Mouse (Mus musculus) limb, embryonic 14.5 days (tissue): ENCODE results near the gene Fbxw21. TPM values are rescaled to one million over a fixed set of nuclear protein-coding genes. Genes with fewer than 3 reads are reported as not detected.

ENCODE experiments used
- ATAC-seq: fragments of 200-750 bp; cut with Nextera tagmentation; 2 replicates; pipeline ENCODE4 v1.8.0; 2017; ENCODE audit warnings: low read depth, moderate number of reproducible peaks, moderate TSS enrichment; ENCODE audit not compliant: low FRiP score
- DNase-seq: peaks from one replicate; pipeline ENCODE4 v3.0.0-alpha.2; 2015; ENCODE audit warnings: low spot score
- H3K27ac ChIP-seq: fragments of 300-500 bp; sonication (generic); replicated peaks from 2 replicates; pipeline ENCODE4 v1.5.1; 2014; ENCODE audit warnings: low read depth, mild to moderate bottlenecking, low read length, moderate library complexity, mixed read lengths
- H3K27me3 ChIP-seq: fragments of 300-500 bp; sonication (generic); 2 replicates; pipeline ENCODE4 v1.6.1; 2014; ENCODE audit warnings: low read length, mixed read lengths; ENCODE audit not compliant: control insufficient read depth, insufficient read depth
- H3K36me3 ChIP-seq: fragments of 300-500 bp; sonication (generic); 2 replicates; pipeline ENCODE4 v1.6.1; 2014; ENCODE audit warnings: mild to moderate bottlenecking, low read length, moderate library complexity, mixed read lengths; ENCODE audit not compliant: control insufficient read depth, insufficient read depth
- H3K4me1 ChIP-seq: fragments of 300-500 bp; sonication (generic); 2 replicates; pipeline ENCODE4 v1.6.1; 2014; ENCODE audit warnings: antibody characterized with exemption, low read length, mixed read lengths; ENCODE audit not compliant: control insufficient read depth, insufficient read depth
- H3K4me2 ChIP-seq: fragments of 300-500 bp; sonication (generic); replicated peaks from 2 replicates; pipeline ENCODE4 v1.6.1; 2014; ENCODE audit warnings: low read depth, mild to moderate bottlenecking, low read length, moderate library complexity; ENCODE audit not compliant: severe bottlenecking
- H3K4me3 ChIP-seq: fragments of 300-500 bp; sonication (generic); replicated peaks from 2 replicates; pipeline ENCODE4 v1.5.1; 2014; ENCODE audit warnings: low read length
- H3K9ac ChIP-seq: fragments of 300-500 bp; sonication (generic); 2 replicates; pipeline ENCODE4 v1.6.1; 2014; ENCODE audit warnings: mild to moderate bottlenecking, low read depth, low read length, moderate library complexity; ENCODE audit not compliant: severe bottlenecking
- H3K9me3 ChIP-seq: fragments of 300-500 bp; sonication (generic); 2 replicates; pipeline ENCODE4 v1.6.1; 2016; ENCODE audit warnings: low read length; ENCODE audit not compliant: control insufficient read depth
- POLR2A ChIP-seq: fragments of 200-500 bp; IDR thresholded peaks from 2 replicates; pipeline ENCODE4 v1.8.0; 2012; ENCODE audit warnings: inconsistent platforms, mild to moderate bottlenecking, moderate library complexity, borderline replicate concordance; ENCODE audit not compliant: insufficient read depth, insufficient read length; ENCODE audit errors: extremely low read depth
- WGBS: fragments of 180-500 bp; shearing (Covaris S2); extraction: QIAGEN DNeasy Blood & Tissue Kit; methylation state at CpG from one replicate; pipeline ENCODE4 v1.1.7; 2014; 5-methylcytosine and 5-hydroxymethylcytosine counted together
- polyA plus RNA-seq, 2 experiments: library from polyadenylated mRNA; depleted of rRNA in 1 of 2; stranded (reverse) in 1 of 2; unstranded in 1 of 2; fragments of >200 nt; fragmentation: Nextera tagmentation in 1 of 2; extraction: Ambion mirVana in 1 of 2; gene quantifications; 2 replicates each; pipeline versions ENCODE4 v1.2.1 to v1.2.3; 2012 to 2014

The Fbxw21 gene
- polyA plus RNA-seq, 2 experiments, result not detected

DNA sequence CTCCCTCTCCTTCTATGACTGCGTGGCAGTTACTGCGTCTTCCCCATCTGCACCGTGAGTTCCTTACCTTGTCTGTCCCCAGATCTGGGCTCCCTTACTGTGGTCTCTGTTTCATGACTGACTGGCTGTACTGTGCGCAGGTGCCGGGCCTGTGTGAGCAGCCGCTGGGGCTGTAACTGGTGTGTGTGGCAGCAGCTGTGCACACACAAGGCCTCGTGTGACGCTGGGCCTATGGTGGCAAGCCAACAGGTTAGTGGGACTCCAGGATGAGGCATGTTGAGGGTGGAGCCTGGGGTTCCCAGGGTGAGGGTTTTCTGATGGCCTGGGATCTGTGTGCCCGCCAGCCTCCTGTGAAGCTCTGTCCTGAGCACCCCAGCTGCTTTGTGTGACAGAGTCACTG lies 57.8 kb downstream of the Fbxw21 start:
- H3K36me3 ChIP-seq, result peaks cover 84% of the 10 kb centered on the region
- TF ChIP-seq POLR2A, result no peak
- H3K27ac ChIP-seq, result no peak overlapping the region
- H3K4me2 ChIP-seq, result no peak overlapping the region
- H3K9me3 ChIP-seq, result no peaks in the 10 kb centered on the region
- DNase-seq (no peak), ATAC-seq (no peak)
- no peaks in the 10 kb centered on the region for H3K27me3 ChIP-seq
- WGBS, result 87% methylated on average over 9 of the region's 9 CpGs
- H3K4me1 ChIP-seq, result peaks cover 16% of the 10 kb centered on the region
- no peak overlapping the region for H3K9ac ChIP-seq
- no peak overlapping the region for H3K4me3 ChIP-seq

- WGBS, result 86% methylated on average over 7 of the region's 7 CpGs
- no peak overlapping the region for H3K4me3 ChIP-seq
- no peak for TF ChIP-seq POLR2A
- no peak overlapping the region for H3K4me2 ChIP-seq
- H3K9ac ChIP-seq, result no peak overlapping the region
- H3K27ac ChIP-seq, result no peak overlapping the region
- ATAC-seq (no peak), DNase-seq (no peak)
- peaks cover 75% of the 10 kb centered on the region for H3K36me3 ChIP-seq
- no peaks in the 10 kb centered on the region for H3K9me3 ChIP-seq
- H3K27me3 ChIP-seq, result no peaks in the 10 kb centered on the region
- peaks cover 25% of the 10 kb centered on the region for H3K4me1 ChIP-seq
Observed at GRCm38 (mm10) chr9:109103250-109103649, 58.6 kb downstream of the Fbxw21 start.

DNA sequence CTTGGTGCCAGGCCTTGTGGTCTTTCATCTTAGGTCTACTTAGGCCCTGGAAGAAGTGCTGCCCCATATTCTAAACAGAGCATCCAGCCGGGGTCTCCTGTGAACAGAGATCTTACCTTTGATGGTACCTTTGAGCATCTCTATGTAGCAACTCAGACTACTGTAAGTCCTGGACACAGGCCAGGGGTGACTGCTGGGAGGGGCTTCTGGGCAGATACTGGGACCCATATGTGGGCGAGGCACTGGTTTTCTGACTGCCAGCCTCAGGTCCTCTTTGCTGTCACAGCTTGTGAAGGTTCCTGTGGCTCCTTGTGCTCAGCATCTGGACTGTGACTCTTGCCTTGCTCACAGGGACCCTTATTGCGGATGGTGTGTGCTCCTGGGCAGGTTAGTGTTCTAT lies 59.3 kb downstream of the Fbxw21 start:
- Histone ChIP-seq H3K9ac (no peak overlapping the region), H3K9me3 (no peaks in the 10 kb centered on the region), H3K27ac (no peak overlapping the region), H3K27me3 (no peaks in the 10 kb centered on the region), H3K4me3 (no peak overlapping the region), H3K36me3 (peaks cover 68% of the 10 kb centered on the region), H3K4me2 (no peak overlapping the region), H3K4me1 (peaks cover 31% of the 10 kb centered on the region)
- 83% methylated on average over 3 of the region's 3 CpGs for WGBS
- TF ChIP-seq POLR2A, result no peak
- ATAC-seq, result no peak
- DNase-seq, result no peak

GRCm38 (mm10) chr9:109101933-109102445 lies 59.9 kb downstream of the Fbxw21 start:
- 94% methylated on average over 5 of the region's 5 CpGs for WGBS
- DNase-seq (no peak), ATAC-seq (no peak)
- Histone ChIP-seq H3K4me1 (peaks cover 37% of the 10 kb centered on the region), H3K9ac (no peak overlapping the region), H3K4me2 (no peak overlapping the region), H3K27me3 (no peaks in the 10 kb centered on the region), H3K4me3 (no peak overlapping the region), H3K27ac (no peak overlapping the region), H3K36me3 (peaks cover 65% of the 10 kb centered on the region), H3K9me3 (no peaks in the 10 kb centered on the region)
- TF ChIP-seq POLR2A, result no peak

DNA sequence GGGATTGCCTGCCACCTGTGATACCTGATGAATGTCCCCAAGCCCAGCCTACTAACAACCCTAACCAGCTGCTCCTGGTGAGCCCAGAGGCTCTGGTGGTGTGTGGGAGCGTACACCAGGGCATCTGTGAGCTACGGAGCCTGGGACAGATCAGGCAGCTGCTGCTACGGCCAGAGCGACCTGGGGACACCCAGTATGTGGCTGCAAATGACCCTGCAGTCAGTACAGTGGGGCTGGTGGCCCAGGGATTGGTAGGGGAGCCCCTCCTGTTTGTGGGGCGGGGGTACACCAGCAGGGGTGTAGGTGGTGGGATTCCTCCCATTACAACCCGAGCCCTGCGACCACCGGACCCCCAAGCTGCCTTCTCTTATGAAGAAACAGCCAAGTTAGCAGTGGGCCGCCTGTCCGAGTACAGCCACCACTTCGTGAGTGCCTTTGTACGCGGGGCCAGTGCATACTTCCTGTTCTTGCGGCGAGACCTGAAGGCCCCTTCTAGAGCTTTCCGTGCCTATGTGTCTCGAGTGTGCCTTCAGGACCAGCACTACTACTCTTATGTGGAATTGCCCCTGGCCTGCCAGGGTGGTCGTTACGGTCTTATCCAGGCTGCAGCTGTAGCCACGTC lies 61.4 kb downstream of the Fbxw21 start:
- no peak for ATAC-seq
- Histone ChIP-seq H3K27me3 (no peaks in the 10 kb centered on the region), H3K9me3 (no peaks in the 10 kb centered on the region), H3K4me3 (no peak overlapping the region), H3K27ac (no peak overlapping the region), H3K4me1 (peaks cover 46% of the 10 kb centered on the region), H3K36me3 (peaks cover 50% of the 10 kb centered on the region), H3K4me2 (no peak overlapping the region), H3K9ac (no peak overlapping the region)
- no peak for DNase-seq
- TF ChIP-seq POLR2A, result no peak
- WGBS, result 87% methylated on average over 20 of the region's 20 CpGs

DNA sequence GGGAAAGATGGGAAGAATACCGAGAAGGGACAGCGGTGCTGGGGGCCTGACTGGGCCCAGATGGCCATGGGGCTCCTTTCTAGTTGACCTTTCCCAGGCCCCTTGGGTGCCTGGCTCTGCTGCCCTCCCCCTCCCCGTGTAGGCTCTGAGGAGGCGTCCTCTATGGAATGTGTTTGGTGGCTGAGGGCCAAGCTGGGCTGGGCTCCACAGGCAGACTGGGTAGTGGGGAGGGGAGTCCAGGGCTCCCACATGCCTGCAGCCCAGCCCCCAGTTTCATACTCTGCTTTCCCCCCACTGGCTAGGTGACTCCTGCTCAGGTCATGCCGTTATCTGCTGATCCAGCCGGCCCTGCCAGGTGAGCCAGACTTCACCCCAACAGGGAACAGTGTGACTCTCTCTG lies 62.9 kb downstream of the Fbxw21 start:
- peaks cover 37% of the 10 kb centered on the region for H3K36me3 ChIP-seq
- peak overlapping the region; percentile 12; the same call in 1 of the 2 replicates for H3K9ac ChIP-seq
- 49% methylated on average over 5 of the region's 6 CpGs for WGBS
- ATAC-seq (no peak), DNase-seq (peak; percentile 57)
- H3K4me1 ChIP-seq, result peaks cover 46% of the 10 kb centered on the region
- no peaks in the 10 kb centered on the region for H3K27me3 ChIP-seq
- peak overlapping the region; percentile 90 for H3K4me2 ChIP-seq
- H3K4me3 ChIP-seq, result no peak overlapping the region
- no peaks in the 10 kb centered on the region for H3K9me3 ChIP-seq
- TF ChIP-seq POLR2A, result no peak
- H3K27ac ChIP-seq, result peak overlapping the region; percentile 100
